Mouse (Mus musculus) adrenal gland, adult 8-10 months (tissue): ENCODE data around the gene Iqce. TPM values are rescaled to one million over a fixed set of nuclear protein-coding genes. Genes with fewer than 3 reads are reported as not detected.

ENCODE experiments used
- DNase-seq: peaks from one replicate; pipeline ENCODE4 v3.0.0; 2022
- total RNA-seq, 4 experiments: library from RNA; stranded (reverse); gene quantifications; 2 replicates each; pipeline ENCODE4 v1.2.4; 2022

Iqce gene
- total RNA-seq, 4 experiments from 2014 or later, result 21.0 to 45.5 (median 36.7) TPM

DNA sequence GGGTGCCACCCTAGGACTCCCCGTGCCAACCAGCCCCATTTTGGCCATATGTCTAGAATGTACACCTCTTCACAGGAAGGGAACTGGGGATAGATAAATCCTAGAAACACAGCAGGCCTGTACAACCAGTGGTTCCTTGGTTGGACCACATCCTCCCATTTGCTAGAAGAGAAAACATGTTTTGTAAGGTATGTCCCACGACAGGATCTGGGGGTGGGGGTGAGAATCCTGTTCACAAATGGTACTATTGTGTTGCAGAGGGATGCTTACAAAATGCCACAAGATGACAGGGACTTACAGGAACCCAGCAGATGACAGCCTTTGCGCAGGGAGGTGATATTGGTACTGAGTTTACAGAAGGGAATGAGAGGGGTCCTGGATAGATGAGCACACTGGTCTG, 64.2 kb downstream of the Iqce start:
- DNase-seq, result no peak

- no peak for DNase-seq
Observed at GRCm38 (mm10) chr5:140637058-140637410, 65.1 kb downstream of the Iqce start.

DNA sequence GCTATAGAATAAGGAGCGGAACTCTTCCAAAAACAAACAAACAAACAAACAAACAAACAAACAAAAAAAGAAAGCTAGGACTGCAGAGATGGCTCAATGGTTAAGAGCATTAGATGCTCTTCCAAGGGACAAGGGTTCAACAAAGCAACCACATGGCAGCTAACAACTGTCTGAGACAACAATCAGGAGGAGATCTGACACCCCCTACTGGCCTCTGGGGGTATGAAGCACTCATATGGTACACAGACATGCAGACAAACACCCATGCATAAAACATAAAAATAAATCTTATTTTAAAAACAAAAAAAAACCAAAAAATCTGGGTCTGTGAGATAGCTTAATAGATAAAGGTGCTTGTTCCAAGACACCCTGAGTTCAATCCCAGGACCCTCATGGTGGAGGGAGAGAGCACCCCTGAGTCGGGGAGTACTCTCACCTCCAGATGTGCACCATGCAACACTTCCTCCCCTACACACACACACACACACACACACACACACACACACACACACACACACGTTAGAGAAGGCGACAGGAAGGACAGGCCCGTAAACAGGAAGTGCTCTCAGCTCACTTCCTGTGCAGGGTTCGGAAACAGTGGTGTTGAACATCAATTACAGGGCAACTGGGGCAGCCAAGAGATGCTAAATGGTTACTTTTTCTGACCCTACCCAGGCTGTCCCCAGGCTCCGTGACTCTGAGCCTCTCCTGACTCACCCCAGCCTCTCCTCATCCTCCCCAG, 65.7 kb downstream of the Iqce start:
- no peak for DNase-seq

- no peak for DNase-seq
Observed at GRCm38 (mm10) chr5:140634798-140635722, 67.1 kb downstream of the Iqce start.

DNA sequence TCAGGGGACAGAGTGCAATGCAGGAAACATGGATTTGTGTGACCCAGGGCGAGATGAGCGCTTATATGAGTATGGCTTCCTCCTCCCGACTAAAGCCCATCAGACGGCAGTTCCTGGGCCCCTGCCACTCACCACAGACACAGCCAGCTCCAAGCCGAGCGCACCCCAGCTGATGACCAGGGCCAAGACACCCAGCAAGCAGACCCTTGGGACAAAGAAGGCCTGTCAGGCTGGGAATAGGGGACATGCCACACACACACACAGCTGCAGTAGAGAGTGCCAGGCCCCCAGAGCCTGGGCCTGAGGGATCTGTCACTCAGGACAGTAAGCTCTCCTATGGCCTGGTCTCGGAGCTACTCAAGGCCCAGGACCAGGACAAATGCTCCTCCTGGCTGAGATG, 68.7 kb downstream of the Iqce start:
- DNase-seq, result no peak

- no peak for DNase-seq
Observed at GRCm38 (mm10) chr5:140628995-140629394, 73.2 kb downstream of the Iqce start.

- DNase-seq, result no peak
Observed at GRCm38 (mm10) chr5:140627580-140627979, 74.6 kb downstream of the Iqce start.

GRCm38 (mm10) chr5:140624961-140625360, 77.2 kb downstream of the Iqce start:
- DNase-seq, result no peak

GRCm38 (mm10) chr5:140624238-140624637, 77.9 kb downstream of the Iqce start:
- DNase-seq, result no peak

DNA sequence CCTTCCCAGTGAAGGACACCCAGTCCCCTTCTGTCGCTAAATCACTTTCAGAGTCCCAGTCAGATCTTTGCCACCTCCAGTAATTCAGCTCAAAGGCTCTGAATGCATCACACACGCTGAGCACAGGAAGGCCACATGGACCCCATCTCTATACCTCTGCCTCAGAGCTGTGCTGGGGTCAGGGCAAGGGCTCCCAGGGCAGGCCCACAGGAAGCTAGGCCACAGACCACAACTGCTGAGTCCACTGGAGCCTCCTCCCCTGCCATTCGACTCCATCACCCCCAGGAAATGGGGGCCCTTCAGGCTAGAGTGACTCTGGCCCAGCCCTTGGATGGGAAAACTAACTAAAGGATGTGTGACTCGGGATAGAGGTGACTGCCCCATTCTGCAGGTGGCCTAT, 78.4 kb downstream of the Iqce start:
- DNase-seq, result no peak

- DNase-seq, result no peak
Observed at GRCm38 (mm10) chr5:140622978-140623670, 79.1 kb downstream of the Iqce start.

- no peak for DNase-seq
Observed at GRCm38 (mm10) chr5:140621517-140621916, 80.7 kb downstream of the Iqce start.

DNA sequence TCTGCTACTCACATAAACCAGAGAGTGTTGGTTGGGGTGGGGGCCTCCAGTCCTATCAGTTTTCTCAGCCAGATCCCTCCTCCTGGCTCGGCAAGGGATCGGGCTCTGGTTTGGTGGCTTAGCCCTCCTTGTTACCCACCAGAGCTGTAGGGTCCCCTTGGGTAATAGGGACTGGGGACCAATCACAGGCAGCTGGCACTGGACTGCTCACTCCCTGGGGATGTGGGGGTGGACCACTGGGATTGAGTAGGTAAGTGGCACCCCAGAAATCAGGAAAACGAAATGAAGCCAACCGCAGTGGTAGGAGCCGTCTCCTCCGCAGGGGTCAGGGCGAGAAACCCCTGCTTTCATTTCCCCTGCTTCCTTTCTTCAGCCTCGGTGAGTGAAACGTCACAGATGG, 81.1 kb downstream of the Iqce start:
- DNase-seq, result no peak

DNA sequence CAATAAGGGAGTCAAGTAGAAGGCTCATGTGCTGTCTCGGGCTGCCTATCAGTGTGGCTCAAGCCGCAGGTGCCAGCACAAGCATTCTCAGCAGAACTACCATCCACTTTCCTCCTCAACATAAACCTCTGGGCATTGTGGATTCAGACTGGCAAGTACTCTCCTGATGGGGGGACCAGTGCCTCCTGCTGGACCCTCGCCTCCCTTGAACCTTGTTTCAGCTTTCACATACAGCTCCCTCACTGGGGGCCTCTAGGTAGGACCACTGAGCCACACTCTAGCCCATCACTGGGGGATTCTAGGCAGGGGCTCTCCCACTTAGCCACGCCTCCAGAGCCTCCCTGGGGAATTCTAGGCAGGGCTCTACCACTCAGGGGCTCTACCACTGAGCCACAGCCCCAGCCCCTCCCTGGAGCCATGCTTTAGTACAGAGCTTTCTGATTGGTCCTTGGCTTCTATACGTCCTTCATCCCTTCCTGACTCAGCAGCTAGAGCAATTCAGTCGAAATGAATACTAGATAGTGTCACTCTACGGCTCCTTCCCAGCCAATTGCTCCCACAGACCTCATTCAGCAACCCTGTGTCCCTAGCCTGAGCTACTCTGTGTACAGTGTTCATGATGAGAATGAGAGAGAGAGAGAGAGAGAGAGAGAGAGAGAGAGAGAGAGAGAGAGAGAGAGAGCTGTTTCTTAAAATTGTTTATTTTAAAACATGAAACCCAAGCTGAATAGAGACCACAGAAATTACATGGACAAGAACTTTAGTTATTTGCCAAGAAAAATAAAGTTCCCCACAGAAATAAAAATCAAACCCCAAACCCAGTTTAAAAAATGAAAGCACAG, 82.1 kb downstream of the Iqce start:
- no peak for DNase-seq

DNA sequence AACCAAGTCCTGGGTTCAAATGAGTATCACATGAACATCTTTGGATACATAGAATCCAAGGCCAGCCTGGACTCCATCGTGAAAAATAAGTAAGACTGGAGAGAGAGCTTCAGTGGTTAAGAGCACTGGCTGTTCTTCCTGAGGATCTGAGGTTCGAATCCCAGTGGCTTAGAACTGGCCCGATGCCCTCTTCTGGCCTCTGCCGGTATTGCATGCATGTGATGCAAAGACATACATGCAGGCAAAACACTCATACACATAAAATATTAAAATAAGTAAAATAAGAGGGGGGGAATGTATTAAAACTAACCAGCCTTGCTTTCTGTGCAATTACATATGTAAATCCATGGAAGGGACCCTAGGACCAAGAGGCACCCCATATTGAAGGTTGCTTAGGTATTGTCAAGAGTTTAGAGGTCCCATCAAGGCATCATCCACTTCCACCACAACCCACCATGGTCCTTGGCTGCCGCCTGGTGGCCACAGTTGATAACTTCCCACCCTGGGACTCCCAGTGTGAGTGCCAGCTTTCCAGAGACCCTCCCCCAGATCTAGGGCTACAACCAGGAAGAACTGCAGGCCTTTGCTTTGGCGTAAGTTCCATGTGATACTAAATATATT, 82.9 kb downstream of the Iqce start:
- DNase-seq, result peak; percentile 69

DNA sequence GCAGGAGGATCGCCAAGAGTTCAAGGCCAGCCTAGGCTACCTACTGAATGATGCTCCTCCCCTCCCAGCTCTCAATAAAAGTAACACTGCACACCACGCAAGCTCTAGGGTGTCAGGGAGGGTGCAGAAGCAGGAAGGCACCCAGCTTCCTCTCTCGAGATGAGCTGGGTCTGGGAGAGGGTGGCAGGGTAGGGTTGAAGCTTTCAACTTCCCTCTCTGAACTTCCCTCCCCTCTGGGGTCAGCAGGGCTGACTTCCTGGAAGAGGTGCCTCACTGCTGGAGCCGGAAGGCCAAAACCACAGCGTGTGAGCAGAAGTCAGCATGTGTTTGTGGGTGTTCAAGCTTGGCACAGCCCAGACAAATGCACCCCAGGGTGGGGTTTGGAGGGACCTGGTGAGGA, 84.5 kb downstream of the Iqce start:
- DNase-seq, result no peak

DNA sequence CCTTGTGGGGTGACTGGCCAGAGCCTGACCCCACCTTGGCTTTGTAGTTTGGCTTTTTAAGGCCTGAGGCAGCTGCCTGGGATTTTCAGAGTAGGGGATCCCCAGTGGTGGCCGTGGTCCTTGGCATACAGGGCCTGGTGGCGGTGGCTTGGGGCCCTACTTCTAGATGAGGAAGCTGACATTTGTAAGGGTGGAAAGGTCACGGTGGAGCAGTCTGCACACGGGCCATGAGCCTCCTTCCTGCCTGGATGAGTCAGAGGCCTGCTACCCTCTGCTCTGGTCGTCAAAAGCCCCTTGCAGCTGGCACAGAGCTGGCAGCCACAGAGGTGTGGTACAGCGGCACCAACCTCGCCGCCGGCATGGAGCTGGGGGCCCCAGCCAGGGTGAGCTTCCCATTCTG, 85.5 kb downstream of the Iqce start:
- DNase-seq, result no peak

- no peak for DNase-seq
Observed at GRCm38 (mm10) chr5:140616110-140616503, 86.1 kb downstream of the Iqce start.

DNA sequence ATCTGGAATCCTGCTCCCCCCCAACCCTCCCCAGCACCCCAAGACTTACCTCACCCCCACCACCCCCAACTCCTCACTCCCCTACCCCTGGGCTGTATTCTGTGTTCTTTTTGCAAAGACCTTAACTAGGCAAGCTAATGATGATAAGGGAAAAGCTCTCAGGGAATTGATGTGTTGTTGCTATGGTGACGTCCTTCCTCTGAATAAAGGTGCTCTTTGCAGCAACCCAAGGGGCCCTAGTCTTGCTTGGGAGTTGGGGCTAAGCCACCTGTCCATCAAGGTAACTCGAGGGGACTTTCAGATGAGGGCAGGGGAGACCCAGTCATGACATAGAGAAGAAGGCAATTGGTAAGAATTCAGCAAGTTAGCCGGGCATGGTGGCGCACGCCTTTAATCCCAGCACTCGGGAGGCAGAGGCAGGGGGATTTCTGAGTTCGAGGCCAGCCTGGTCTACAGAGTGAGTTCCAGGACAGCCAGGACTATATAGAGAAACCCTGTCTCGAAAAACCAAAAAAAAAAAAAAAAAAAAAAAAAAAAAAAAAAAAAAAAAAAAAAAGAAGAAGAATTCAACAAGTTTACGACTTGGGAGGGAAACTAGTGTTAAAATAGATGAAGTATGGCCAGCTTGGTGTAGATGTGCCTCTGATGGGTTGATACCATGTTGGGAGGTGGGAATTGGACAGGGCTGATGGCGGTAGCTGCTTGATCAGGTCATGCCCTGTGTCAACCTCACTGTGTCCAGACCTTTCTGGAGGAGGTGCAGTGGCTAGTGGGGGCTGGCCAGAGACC, 86.7 kb downstream of the Iqce start:
- no peak for DNase-seq

DNA sequence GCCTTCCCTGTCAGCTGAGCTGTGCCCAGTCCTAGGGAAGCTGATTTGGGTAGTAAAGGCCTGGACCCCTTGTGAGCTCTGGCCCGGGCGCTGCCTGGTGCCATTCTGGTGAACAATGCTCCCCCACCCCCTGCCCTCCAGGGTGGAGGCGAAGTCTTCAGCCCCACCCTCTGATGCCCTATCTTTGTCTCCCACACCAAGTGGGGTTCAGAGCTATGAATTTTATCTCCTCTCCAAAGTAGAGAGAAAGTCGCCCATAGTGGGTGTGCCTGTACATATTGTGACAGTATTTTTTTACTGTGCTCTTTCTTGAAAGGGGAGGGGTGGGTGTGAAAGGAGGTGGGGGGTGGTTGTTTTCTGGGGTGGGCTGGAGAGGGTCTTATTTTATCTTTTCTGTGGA, 87.3 kb downstream of the Iqce start:
- DNase-seq, result no peak

GRCm38 (mm10) chr5:140614141-140614540, 88.0 kb downstream of the Iqce start:
- no peak for DNase-seq
